Mouse (Mus musculus): ENCODE measurements around the gene Adcy2.

Adcy2 gene

DNA sequence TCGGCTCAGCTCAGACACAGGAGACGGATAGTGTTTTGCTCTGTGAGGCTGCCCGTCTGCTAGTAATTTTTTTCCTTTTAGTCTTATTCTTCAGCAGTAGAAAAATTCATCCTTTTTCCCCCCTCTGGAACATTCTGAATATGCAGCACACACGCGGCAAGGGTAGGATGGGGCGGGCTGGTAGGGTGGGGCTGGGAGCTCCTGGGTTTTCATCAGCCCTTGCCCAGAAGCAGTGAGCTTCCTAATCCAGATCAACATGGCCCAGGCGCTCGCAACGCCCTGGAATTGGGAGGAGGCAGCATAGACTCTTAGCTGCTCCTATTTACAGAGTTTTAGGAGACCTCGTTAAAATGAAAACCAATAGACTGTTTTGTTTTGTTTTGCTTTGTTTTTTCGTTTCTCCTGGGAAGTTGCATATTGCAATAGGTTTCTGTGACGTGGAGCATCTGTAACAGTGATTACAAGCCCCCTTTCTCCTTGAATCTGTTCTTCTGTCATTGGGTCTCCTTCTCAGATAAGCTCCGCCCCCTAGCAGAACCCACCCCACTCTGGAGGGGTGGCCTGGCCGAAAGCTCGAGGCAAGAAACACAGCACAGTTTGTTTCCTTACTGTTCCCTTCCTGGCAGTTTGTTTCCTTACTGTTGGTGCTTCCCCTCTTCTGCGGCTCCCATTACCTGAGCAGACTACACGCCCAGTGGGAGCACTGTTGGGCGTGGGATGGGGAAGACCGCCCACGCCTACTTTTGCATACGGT, 391.5 kb downstream of the Adcy2 start:
- no peak for DNase-seq

DNA sequence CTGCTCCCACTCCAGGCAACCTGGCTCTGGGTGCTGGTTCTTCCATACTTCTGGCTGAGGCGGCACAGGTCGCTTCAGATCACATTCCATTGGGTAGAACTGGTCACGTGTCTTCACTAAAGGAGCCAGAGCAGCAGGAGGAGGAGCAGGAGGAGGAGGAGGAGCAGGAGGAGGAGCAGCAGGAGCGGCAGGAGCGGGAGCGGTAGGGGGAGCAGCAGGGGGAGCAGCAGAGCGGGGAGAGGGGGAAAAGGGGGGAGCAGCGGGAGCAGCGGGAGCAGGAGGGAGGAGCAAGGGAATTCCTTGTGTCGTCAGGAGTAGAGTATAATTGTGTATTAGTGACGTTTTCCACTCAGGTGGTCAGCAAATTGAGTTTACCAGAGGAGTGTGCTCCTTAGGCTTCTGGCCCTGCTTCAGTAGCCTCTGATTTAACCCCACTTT, 393.6 kb downstream of the Adcy2 start:
- no peak for DNase-seq

DNA sequence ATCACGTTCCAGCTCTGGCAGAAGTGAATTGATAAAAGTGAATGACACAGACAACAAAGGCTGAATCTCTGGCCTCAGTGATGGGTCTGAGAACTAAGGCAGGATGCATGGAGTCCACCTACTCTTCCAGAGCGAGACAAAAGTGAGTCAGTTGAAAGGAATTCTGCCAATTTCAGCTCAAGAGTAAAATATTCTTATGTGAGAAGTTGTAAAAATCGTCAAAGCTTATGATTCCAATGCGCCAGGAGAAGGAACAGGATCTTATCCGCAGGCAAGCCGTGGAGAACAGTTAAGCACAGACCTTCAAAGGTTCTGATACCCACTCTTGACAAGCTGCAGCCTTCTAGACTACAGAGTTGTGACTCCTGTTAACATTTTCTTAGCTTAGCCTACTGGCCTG, 396.3 kb downstream of the Adcy2 start:
- DNase-seq = no peak

GRCm38 (mm10) chr13:68601184-68601583, 398.2 kb downstream of the Adcy2 start:
- no peak for DNase-seq

GRCm38 (mm10) chr13:68598953-68599352, 400.4 kb downstream of the Adcy2 start:
- DNase-seq = no peak

DNA sequence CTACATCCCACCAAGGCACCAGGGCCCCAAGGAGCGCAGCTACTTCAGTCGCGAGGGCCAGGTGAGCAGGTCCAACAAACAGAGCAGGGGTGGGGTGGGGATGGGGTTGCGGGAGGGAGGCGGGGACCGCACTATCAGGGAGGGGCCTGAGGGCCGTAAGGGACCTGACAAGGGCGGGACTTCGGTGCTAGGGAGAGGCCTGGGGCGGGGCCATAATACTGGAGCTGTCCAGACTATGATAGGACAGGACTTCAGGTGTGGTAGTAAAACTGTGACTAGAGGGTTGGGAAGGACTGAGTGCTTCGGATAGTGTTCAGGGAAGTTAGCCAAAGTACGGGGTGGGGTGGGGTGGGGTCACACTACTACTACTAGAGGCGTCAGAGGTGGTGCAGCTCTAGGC, 401.7 kb downstream of the Adcy2 start:
- no peak for DNase-seq

- no peak for DNase-seq
These were observed 402.1 kb downstream of the Adcy2 start, which contains the start of gene 1700001L19Rik for GRCm38 (mm10) chr13:68597199-68597598. Gene 1700001L19Rik, plus strand, starts transcription at chr13:68597421.

DNA sequence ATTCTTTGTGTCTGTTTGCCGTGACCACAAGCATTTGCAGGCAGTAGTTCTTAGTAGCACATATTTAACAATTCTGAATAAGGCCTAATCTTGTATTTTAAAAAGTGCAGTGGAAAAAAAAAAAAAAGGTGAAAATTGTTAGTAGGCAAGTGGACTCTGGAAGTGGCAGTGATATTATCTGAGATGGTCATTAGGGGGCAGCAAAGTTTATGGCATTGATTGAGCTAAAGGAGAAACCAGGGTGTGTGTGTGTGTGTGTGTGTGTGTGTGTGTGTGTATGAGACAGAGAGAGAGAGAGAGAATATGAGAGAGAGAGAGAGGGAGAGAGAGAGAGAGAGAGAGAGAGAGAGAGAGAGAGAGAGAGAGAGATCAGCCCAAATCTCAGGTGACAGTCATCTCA, 405.5 kb downstream of the Adcy2 start:
- DNase-seq = no peak

- DNase-seq = no peak
These were observed 411.0 kb downstream of the Adcy2 start for GRCm38 (mm10) chr13:68588352-68588751.

DNA sequence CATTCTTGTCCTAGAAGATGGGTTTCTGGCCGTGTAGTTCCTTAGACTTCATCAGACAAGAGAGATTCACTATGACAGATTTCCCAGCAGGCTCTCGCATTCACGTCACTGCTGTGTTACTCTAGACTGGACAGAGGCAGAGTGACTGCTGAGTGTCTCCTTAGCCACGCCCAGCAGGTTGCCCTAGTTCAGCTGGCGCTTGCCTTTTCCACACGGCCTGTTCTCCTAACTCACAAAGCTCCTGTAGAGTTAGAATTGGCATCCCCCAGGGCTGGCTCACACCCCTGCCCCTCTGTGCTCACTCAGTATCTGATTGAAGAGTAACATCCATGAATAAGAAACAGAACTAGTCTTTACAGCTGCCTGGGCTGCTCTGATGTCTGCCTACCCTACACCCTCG, 413.9 kb downstream of the Adcy2 start:
- DNase-seq = no peak

DNA sequence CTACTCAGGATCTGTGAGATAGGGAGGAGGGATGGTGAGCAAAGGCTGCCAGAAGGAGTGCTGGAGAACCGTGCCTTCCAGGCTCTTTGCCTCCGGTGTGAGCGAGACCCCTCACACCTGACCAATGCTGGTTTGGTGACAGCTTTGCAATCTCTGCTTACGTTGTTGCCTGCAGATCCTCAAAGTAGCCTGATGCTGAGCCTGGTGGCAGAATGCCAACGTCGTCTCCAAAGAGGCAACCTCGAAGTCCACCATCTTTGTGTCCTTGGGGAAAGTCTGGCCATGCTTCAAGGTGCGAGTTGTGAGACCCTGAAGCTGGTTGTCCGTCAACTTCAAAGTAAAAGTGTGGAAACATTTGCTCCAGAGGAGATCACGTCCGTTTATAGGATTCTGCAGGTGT, 415.4 kb downstream of the Adcy2 start:
- no peak for DNase-seq

GRCm38 (mm10) chr13:68582517-68582780, 416.9 kb downstream of the Adcy2 start:
- DNase-seq = no peak

- peak; percentile 93 to 95 for DNase-seq
These were observed 417.4 kb downstream of the Adcy2 start, which contains the start of the genes Mtrr and Fastkd3 for GRCm38 (mm10) chr13:68581747-68582516. Gene Mtrr, minus strand, starts transcription at chr13:68582149. Gene Fastkd3, plus strand, starts transcription at chr13:68582234.

DNA sequence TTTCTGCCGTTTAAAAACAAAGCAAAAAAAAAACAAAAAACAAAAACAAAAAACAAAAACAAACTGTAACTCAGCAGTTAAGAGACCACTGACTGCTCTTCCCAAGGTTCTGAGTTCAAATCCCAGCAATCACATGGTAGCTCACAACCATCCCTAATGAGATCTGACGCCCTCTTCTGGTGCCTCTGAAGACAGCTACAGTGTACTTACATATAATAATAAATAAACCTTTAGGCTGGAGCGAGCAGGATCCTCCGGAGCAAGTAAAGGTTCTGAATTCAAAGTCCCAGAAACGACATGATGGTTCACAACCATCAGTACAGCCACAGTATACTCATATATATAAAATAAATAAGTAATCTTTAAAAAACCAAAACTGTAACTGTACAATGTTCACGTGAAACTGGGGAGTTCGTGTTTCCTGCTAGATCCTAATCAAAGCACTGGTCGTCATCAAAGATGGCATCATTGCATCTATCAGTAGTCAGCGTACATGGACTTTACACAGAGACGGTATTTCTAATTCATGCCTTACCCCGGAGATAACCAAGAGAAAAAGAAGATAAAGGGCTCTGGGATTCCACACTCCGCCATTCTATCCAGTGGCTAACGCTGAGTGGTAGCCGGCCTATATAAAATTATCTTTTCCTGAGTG, 418.1 kb downstream of the Adcy2 start:
- no peak for DNase-seq

DNA sequence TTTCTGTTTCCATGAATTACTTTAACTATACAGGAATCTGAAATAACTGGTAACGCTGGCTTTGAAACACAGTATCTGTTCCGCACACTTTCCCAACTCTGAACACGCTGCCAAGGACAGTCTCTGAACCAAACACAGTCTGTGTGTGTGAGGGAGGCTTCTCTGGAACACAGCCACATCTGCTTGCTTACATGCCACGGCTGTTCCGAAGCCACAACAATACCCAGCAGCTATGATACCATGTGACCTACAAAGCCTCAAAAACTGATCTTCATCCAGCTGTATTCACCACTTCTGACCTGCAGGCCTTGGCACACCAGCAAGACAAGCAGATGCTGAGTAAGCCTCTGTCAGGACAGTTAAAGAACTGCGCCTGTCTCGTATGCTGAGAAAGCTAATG, 421.4 kb downstream of the Adcy2 start:
- no peak for DNase-seq

GRCm38 (mm10) chr13:68574398-68574797, 424.9 kb downstream of the Adcy2 start:
- no peak for DNase-seq

GRCm38 (mm10) chr13:68572966-68573913, 426.1 kb downstream of the Adcy2 start:
- DNase-seq = no peak

DNA sequence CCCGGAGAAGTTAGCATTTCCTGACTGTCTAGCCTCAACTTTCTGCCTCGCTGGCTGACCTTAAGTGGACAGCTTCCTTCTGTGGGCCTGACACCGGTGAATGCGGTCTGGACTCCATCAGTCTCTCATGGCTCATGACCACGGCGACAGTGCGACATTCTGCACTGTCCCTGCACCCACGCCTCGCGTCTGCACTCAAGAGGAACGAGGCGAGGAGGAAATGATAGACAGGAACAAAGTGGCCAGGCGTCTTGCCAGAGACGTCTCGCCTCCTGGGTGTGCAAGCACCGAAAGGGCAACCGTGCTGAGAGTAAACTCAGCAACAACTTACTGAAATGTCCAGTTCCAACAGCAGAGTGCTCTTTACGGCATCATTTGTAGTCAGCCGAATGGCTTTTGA, 427.1 kb downstream of the Adcy2 start:
- DNase-seq = no peak

Measured in thymus, adult 18-20 months (tissue).